Mouse (Mus musculus): ENCODE results near the gene 4933402E13Rik. TPM values are rescaled to one million over a fixed set of nuclear protein-coding genes. Genes with fewer than 3 reads are reported as not detected.

Gene 4933402E13Rik
- polyA plus RNA-seq (2017; shearing (Covaris generic)): not detected

GRCm38 (mm10) chrX:62283199-62283598, at the start of gene 4933402E13Rik:
4933402E13Rik (plus strand) TSS chrX:62283499.

Other genes starting within 250 kb of the 4933402E13Rik start
- gene 4931400O07Rik, start 184.5 kb downstream of the 4933402E13Rik start, polyA plus RNA-seq (2017; shearing (Covaris generic)): not detected